Mouse (Mus musculus): ENCODE results near the gene Cfap300. TPM values are rescaled to one million over a fixed set of nuclear protein-coding genes. Genes with fewer than 3 reads are reported as not detected.

The Cfap300 gene
- polyA plus RNA-seq, 1 experiment from 2014 or later: 13.0 TPM

DNA sequence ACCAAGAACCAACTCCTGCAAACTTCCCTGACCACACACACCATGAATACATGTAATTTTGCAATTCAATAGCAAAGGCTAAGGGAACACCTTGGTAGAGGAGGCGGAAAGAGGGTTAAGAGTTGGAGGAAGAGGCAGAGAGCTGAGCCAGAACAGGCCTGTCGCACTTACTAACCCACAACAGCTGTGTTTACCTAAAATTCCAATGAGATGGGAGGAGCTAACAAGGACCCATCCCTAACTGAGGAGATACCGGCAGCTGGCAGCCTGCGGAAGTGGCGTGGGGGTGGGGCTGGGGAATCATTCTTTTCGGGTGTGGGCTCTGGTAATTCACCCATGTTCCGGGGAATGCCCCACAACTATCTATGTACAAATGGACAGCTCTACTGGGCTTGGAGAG is 7.1 kb downstream of the Cfap300 start:
- Histone ChIP-seq H3K4me1 (ENCODE audit: insufficient read depth) (peaks cover 3% of the 10 kb centered on the region; the same call in 1 of the 2 replicates), H3K4me3 (ENCODE audit: low read depth, low read length) (no peak overlapping the region), H3K9me3 (ENCODE audit: low read depth, low read length) (no peaks in the 10 kb centered on the region), H3K9ac (no peak overlapping the region), H3K4me2 (peak overlapping the region; percentile 13), H3K27ac (ENCODE audit: low read depth) (peak overlapping the region; percentile 19; the same call in 1 of the 2 replicates), H3K36me3 (ENCODE audit: insufficient read depth) (no peaks in the 10 kb centered on the region), H3K27me3 (ENCODE audit: insufficient read depth, low read length) (no peaks in the 10 kb centered on the region)
- 15% methylated on average over 7 of the region's 7 CpGs for WGBS
- DNase-seq (peak; percentile 55), ATAC-seq (ENCODE audit: insufficient read depth) (peak; percentile 88)
- no peak for TF ChIP-seq CTCF (IDR thresholded peaks at IDR 0.05; ENCODE audit: low read depth)

GRCm38 (mm10) chr9:8035091-8035490 is 7.5 kb downstream of the Cfap300 start:
- no peak for DNase-seq
- Histone ChIP-seq H3K4me3 (ENCODE audit: low read depth, low read length) (no peak overlapping the region), H3K27ac (ENCODE audit: low read depth) (peak overlapping the region; percentile 19; the same call in 1 of the 2 replicates), H3K27me3 (ENCODE audit: insufficient read depth, low read length) (no peaks in the 10 kb centered on the region), H3K4me2 (peak overlapping the region; percentile 13), H3K4me1 (ENCODE audit: insufficient read depth) (peaks cover 3% of the 10 kb centered on the region; the same call in 1 of the 2 replicates), H3K9ac (no peak overlapping the region), H3K9me3 (ENCODE audit: low read depth, low read length) (no peaks in the 10 kb centered on the region), H3K36me3 (ENCODE audit: insufficient read depth) (no peaks in the 10 kb centered on the region)
- no peak for TF ChIP-seq CTCF (IDR thresholded peaks at IDR 0.05; ENCODE audit: low read depth)
- 30% methylated on average over 4 of the region's 4 CpGs for WGBS
- peak; percentile 35; the same call in 1 of the 2 replicates for ATAC-seq (ENCODE audit: insufficient read depth)

DNA sequence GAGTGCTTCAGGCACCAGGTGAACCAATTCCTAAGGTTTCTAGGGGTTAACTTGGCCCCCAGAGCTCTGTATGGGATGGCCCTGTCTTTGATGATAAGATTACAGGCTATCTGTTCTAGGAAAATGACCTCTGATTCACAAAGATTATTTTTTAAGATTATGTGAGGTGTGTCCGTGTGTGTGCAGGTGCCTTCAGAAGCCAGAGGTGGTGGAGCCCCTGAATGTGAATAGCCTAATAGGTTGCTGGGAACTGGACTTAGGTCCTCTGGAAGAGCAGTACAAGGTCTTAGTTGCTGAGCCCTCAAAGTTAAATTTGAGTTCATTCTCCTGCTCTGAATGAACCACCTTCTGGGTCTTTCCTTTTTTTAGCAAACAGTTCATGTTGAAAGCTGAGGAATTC is 8.5 kb downstream of the Cfap300 start:
- no peaks in the 10 kb centered on the region for H3K9me3 ChIP-seq (ENCODE audit: low read depth, low read length)
- no peak overlapping the region for H3K4me3 ChIP-seq (ENCODE audit: low read depth, low read length)
- peaks cover 3% of the 10 kb centered on the region; the same call in 1 of the 2 replicates for H3K4me1 ChIP-seq (ENCODE audit: insufficient read depth)
- no peak overlapping the region for H3K9ac ChIP-seq
- no peak overlapping the region for H3K4me2 ChIP-seq
- no peak for DNase-seq
- H3K36me3 ChIP-seq (ENCODE audit: insufficient read depth): no peaks in the 10 kb centered on the region
- TF ChIP-seq CTCF (IDR thresholded peaks at IDR 0.05; ENCODE audit: low read depth): no peak
- ATAC-seq (ENCODE audit: insufficient read depth): no peak
- no peaks in the 10 kb centered on the region for H3K27me3 ChIP-seq (ENCODE audit: insufficient read depth, low read length)
- 49% methylated on average over 1 of the region's 1 CpGs for WGBS
- H3K27ac ChIP-seq (ENCODE audit: low read depth): no peak overlapping the region

- DNase-seq (no peak), ATAC-seq (ENCODE audit: insufficient read depth) (no peak)
- Histone ChIP-seq H3K9me3 (ENCODE audit: low read depth, low read length) (no peaks in the 10 kb centered on the region), H3K36me3 (ENCODE audit: insufficient read depth) (no peaks in the 10 kb centered on the region), H3K27ac (ENCODE audit: low read depth) (no peak overlapping the region), H3K4me2 (no peak overlapping the region), H3K4me1 (ENCODE audit: insufficient read depth) (peaks cover 3% of the 10 kb centered on the region; the same call in 1 of the 2 replicates), H3K27me3 (ENCODE audit: insufficient read depth, low read length) (no peaks in the 10 kb centered on the region), H3K4me3 (ENCODE audit: low read depth, low read length) (no peak overlapping the region), H3K9ac (no peak overlapping the region)
- TF ChIP-seq CTCF (IDR thresholded peaks at IDR 0.05; ENCODE audit: low read depth): no peak
- 86% methylated on average over 5 of the region's 5 CpGs for WGBS
These were observed 9.8 kb downstream of the Cfap300 start for GRCm38 (mm10) chr9:8032847-8033246.

- no peaks in the 10 kb centered on the region for H3K4me1 ChIP-seq (ENCODE audit: insufficient read depth)
- peak; percentile 65 for DNase-seq
- H3K4me3 ChIP-seq (ENCODE audit: low read depth, low read length): no peak overlapping the region
- TF ChIP-seq CTCF (IDR thresholded peaks at IDR 0.05; ENCODE audit: low read depth): no peak
- peak overlapping the region; percentile 18; the same call in 1 of the 2 replicates for H3K27ac ChIP-seq (ENCODE audit: low read depth)
- no peaks in the 10 kb centered on the region for H3K27me3 ChIP-seq (ENCODE audit: insufficient read depth, low read length)
- 53% methylated on average over 5 of the region's 5 CpGs for WGBS
- ATAC-seq (ENCODE audit: insufficient read depth): peak; percentile 71; the same call in 1 of the 2 replicates
- no peaks in the 10 kb centered on the region for H3K9me3 ChIP-seq (ENCODE audit: low read depth, low read length)
- H3K9ac ChIP-seq: no peak overlapping the region
- no peak overlapping the region for H3K4me2 ChIP-seq
- H3K36me3 ChIP-seq (ENCODE audit: insufficient read depth): no peaks in the 10 kb centered on the region
These were observed 24.0 kb downstream of the Cfap300 start for GRCm38 (mm10) chr9:8018609-8019008.

DNA sequence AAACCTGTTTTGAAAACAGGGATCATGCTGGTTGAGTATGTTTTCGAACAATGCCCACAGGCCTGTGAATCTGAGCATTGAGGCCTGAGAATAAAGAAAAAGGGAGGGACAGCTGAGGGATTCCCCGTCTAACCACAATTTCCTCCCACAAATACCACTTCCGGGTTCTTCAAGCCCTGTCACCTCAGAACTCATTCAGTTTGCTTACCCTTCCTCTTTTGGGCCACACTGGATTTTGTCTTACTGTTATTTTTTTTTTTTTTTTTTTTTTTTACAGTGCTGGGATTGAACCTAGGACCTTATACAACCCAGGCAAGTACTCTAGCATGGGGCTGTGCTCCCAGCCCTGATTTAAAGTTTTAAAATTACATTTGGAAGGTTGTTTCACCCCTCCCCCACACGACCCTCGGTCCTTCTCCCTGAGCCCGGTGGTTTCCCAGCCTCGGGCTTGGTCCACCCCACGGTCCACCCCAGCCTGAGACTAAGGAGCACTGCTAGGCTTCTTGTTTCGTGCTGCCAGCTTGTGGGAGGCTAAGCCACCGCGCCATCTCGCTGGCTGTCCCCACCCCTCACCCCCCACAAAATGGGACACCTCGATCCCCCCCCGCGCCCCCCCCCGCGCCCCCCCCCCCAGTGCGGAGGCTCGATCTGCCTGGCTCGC is 25.2 kb downstream of the Cfap300 start:
- 50% methylated on average over 20 of the region's 20 CpGs for WGBS
- H3K27me3 ChIP-seq (ENCODE audit: insufficient read depth, low read length): no peaks in the 10 kb centered on the region
- ATAC-seq (ENCODE audit: insufficient read depth): no peak
- no peak overlapping the region for H3K27ac ChIP-seq (ENCODE audit: low read depth)
- H3K36me3 ChIP-seq (ENCODE audit: insufficient read depth): no peaks in the 10 kb centered on the region
- H3K9ac ChIP-seq: no peak overlapping the region
- DNase-seq: no peak
- H3K4me1 ChIP-seq (ENCODE audit: insufficient read depth): no peaks in the 10 kb centered on the region
- no peaks in the 10 kb centered on the region for H3K9me3 ChIP-seq (ENCODE audit: low read depth, low read length)
- no peak for TF ChIP-seq CTCF (IDR thresholded peaks at IDR 0.05; ENCODE audit: low read depth)
- H3K4me2 ChIP-seq: no peak overlapping the region
- H3K4me3 ChIP-seq (ENCODE audit: low read depth, low read length): no peak overlapping the region

- under 1% methylated on average over 70 of the region's 79 CpGs for WGBS
These were observed 38.1 kb downstream of the Cfap300 start, which contains the start of gene Yap1 for GRCm38 (mm10) chr9:8004370-8004991. Yap1 (minus strand) TSS chr9:8004596.

More at GRCm38 (mm10) chr9:8004370-8004991, 38.1 kb downstream of the Cfap300 start, which contains the start of gene Yap1:
- ATAC-seq (ENCODE audit: insufficient read depth) (peak; percentile 92), DNase-seq (peak; percentile 97)
- peak within 1 kb of the TSS; percentile 92 for H3K4me3 ChIP-seq (ENCODE audit: low read depth, low read length)
- peak within 1 kb of the TSS; percentile 99 for H3K9ac ChIP-seq
- H3K4me2 ChIP-seq: peak within 1 kb of the TSS; percentile 77
- H3K27ac ChIP-seq (ENCODE audit: low read depth): peak within 1 kb of the TSS; percentile 99
- H3K36me3 ChIP-seq (ENCODE audit: insufficient read depth): peaks cover 16% of the 10 kb centered on the region
- H3K27me3 ChIP-seq (ENCODE audit: insufficient read depth, low read length): no peaks in the 10 kb centered on the region
- TF ChIP-seq CTCF (IDR thresholded peaks at IDR 0.05; ENCODE audit: low read depth): no peak
- no peaks in the 10 kb centered on the region for H3K9me3 ChIP-seq (ENCODE audit: low read depth, low read length)
- 0 out of 2 replicates have a peak, but pooled peaks cover 4% of the 10 kb centered on the region for H3K4me1 ChIP-seq (ENCODE audit: insufficient read depth)

Data from lung, embryonic 14.5 days (tissue).